Mouse (Mus musculus) midbrain, embryonic 10.5 days (tissue): ENCODE measurements at regions not wholly inside any gene's neighbourhood (a gene's known extent, or its start where the extent isn't known, plus 50 kb on each side); places are given as distances from the start of the nearest gene placed in this dataset.

Experiments
- DNase-seq: peaks from one replicate; pipeline ENCODE4 v3.0.0-alpha.2; 2017; ENCODE audit warnings: low spot score
- H3K27ac ChIP-seq: fragments of 300-500 bp; sonication (generic); replicated peaks from 2 replicates; pipeline ENCODE4 v1.5.1; 2016; ENCODE audit warnings: mild to moderate bottlenecking
- H3K27me3 ChIP-seq: fragments of 300-500 bp; sonication (generic); 2 replicates; pipeline ENCODE4 v1.6.1; 2016; ENCODE audit warnings: low read depth, mild to moderate bottlenecking; ENCODE audit not compliant: poor library complexity, severe bottlenecking
- H3K36me3 ChIP-seq: fragments of 300-500 bp; sonication (generic); 2 replicates; pipeline ENCODE4 v1.6.1; 2016; ENCODE audit warnings: mild to moderate bottlenecking, moderate library complexity
- H3K4me1 ChIP-seq: fragments of 300-500 bp; sonication (generic); 2 replicates; pipeline ENCODE4 v1.6.1; 2016
- H3K4me3 ChIP-seq: fragments of 300-500 bp; sonication (generic); 2 replicates; pipeline ENCODE4 v1.5.1; 2016; ENCODE audit warnings: mild to moderate bottlenecking, moderate library complexity
- H3K9me3 ChIP-seq: fragments of 300-500 bp; sonication (generic); replicated peaks from 2 replicates; pipeline ENCODE4 v1.6.1; 2016; ENCODE audit warnings: mild to moderate bottlenecking
- WGBS: fragments of 180-500 bp; shearing (Covaris S2); methylation state at CpG from one replicate; pipeline ENCODE4 v1.1.7; 2016; 5-methylcytosine and 5-hydroxymethylcytosine counted together

- H3K36me3 ChIP-seq, result no peaks in the 10 kb centered on the region
- H3K9me3 ChIP-seq, result no peaks in the 10 kb centered on the region
- H3K4me3 ChIP-seq, result no peak overlapping the region
- H3K27ac ChIP-seq, result no peak overlapping the region
- DNase-seq, result no peak
- H3K4me1 ChIP-seq, result peaks cover 6% of the 10 kb centered on the region
- H3K27me3 ChIP-seq, result no peaks in the 10 kb centered on the region
- 90% methylated on average over 6 of the region's 6 CpGs for WGBS
These were observed 194.9 kb downstream of the Mex3b start for GRCm38 (mm10) chr7:83061894-83062477.

GRCm38 (mm10) chr7:83063559-83063958 is 196.4 kb downstream of the Mex3b start:
- Histone ChIP-seq H3K27ac (no peak overlapping the region), H3K4me1 (peaks cover 6% of the 10 kb centered on the region), H3K27me3 (no peaks in the 10 kb centered on the region), H3K36me3 (no peaks in the 10 kb centered on the region), H3K4me3 (no peak overlapping the region), H3K9me3 (no peaks in the 10 kb centered on the region)
- DNase-seq, result no peak
- 90% methylated on average over 3 of the region's 3 CpGs for WGBS

- Histone ChIP-seq H3K9me3 (no peaks in the 10 kb centered on the region), H3K27me3 (no peaks in the 10 kb centered on the region), H3K4me1 (peaks cover 6% of the 10 kb centered on the region), H3K36me3 (no peaks in the 10 kb centered on the region), H3K4me3 (no peak overlapping the region), H3K27ac (no peak overlapping the region)
- DNase-seq, result no peak
- 90% methylated on average over 3 of the region's 3 CpGs for WGBS
These were observed 198.2 kb downstream of the Mex3b start for GRCm38 (mm10) chr7:83065341-83065740.

GRCm38 (mm10) chr7:83074399-83074970 is 207.4 kb downstream of the Mex3b start:
- WGBS, result 90% methylated on average over 15 of the region's 15 CpGs
- Histone ChIP-seq H3K9me3 (no peaks in the 10 kb centered on the region), H3K4me3 (no peak overlapping the region), H3K36me3 (no peaks in the 10 kb centered on the region), H3K27me3 (peaks cover 14% of the 10 kb centered on the region), H3K4me1 (peaks cover 27% of the 10 kb centered on the region), H3K27ac (no peak overlapping the region)
- DNase-seq, result no peak

DNA sequence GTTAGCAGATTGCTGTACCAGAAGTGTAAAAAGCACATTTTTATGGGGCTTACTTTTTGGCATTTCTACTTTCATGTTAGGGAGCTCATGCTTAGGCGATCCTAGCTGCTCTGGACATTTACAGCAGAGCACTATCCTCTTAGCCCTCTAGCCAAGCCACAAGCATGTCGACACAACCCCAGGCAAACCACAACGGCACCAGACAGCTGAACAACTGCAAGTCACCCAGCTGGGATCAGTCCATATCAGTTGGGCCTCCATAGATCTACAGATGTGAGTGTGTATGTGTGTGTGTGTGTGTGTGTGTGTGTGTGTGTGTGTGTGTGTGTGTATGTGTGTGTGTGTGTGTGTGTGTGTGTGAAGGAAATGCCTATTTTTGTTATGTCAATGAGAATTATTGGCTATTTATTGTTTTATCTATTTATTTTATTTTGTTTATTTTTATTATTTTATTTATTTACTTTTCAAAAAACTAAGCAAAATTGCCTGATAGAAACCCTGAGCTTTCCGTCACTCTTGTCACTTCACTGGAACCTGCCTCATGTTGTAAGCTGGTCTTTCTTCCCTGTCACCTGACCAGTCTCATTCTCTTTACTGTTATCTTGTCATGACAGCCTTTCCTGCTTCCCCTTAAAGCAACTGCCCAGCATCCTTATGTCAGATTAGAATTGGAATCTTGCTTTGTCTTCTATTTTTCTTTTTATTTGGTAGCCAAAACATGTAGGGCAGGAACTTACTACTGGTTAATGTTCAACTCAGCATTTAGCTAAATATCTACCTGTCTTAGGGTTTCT is 208.2 kb downstream of the Mex3b start:
- Histone ChIP-seq H3K4me3 (no peak overlapping the region), H3K27ac (no peak overlapping the region), H3K36me3 (no peaks in the 10 kb centered on the region), H3K27me3 (peaks cover 14% of the 10 kb centered on the region), H3K4me1 (peaks cover 29% of the 10 kb centered on the region), H3K9me3 (no peaks in the 10 kb centered on the region)
- DNase-seq, result no peak
- 87% methylated on average over 4 of the region's 4 CpGs for WGBS

DNA sequence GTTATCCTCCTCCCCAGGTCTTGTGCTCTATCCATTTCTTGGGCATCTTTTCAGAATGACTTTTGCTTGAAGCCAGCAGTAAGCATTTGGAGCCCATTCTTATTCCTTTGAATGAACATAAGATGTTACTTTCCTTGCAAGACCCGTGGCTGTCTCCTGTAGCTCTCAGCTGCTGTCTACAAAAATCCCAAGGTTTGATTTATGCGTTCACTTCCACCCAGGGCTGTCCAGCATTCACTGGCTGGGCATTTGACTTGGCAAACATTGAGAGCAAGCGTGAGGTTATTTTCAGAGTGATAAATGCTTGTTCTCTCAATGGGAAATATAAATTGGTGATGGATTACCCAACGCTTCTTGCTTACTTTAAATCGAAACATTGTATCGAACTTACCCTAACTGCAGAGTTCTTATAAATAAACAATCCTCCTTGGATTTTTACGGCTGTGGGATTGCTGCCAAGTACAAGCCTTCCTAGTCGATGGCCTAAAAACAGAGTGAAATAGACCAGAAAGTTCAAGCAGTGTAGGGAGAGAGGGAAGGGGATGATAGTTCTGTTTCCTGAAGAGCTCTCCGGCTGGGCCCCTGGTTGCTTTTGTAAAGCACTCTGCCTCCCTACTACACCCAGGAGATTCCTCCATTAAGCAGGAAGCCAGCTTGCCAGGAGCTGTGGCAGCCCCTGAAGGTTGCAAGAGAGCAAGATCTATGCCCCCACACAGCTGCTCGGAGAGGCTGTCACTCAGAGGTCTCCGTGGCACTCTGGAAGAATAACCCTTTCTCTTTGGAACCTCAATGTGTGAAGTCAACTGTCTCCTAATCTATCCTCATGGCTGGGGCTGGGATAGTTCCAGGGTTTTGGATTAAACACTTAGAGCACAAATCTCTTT is 210.1 kb downstream of the Mex3b start:
- no peak overlapping the region for H3K4me3 ChIP-seq
- peak overlapping the region; percentile 81 for H3K27ac ChIP-seq
- no peaks in the 10 kb centered on the region for H3K9me3 ChIP-seq
- peaks cover 23% of the 10 kb centered on the region for H3K27me3 ChIP-seq
- 51% methylated on average over 11 of the region's 11 CpGs for WGBS
- DNase-seq, result peak; percentile 60
- H3K4me1 ChIP-seq, result peaks cover 29% of the 10 kb centered on the region
- no peaks in the 10 kb centered on the region for H3K36me3 ChIP-seq

DNA sequence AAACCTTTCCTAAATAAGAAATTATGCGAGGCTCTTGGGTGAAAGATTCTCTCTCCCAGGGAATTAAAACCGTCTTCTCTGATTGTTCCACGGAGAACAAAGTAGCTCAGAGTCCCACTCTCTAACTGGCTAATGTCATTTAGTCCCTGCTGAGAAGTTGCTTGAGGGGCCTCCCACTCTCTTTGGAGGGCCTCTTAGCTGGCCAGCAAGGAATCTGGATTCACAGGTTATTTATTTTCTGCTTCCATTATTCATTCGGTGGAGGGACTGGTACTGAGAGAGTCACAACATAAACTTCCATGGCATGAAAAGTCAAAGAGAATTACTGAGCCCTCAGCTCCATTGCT is 210.8 kb downstream of the Mex3b start:
- Histone ChIP-seq H3K4me1 (peaks cover 29% of the 10 kb centered on the region), H3K27ac (peak overlapping the region; percentile 81), H3K4me3 (0 out of 2 replicates have a peak overlapping the region, but pooled peaks have one; percentile 1), H3K36me3 (no peaks in the 10 kb centered on the region), H3K9me3 (no peaks in the 10 kb centered on the region), H3K27me3 (peaks cover 23% of the 10 kb centered on the region)
- peak; percentile 24 for DNase-seq
- 10% methylated on average over 4 of the region's 4 CpGs for WGBS

- DNase-seq, result no peak
- H3K9me3 ChIP-seq, result no peaks in the 10 kb centered on the region
- peaks cover 29% of the 10 kb centered on the region for H3K4me1 ChIP-seq
- no peak overlapping the region for H3K4me3 ChIP-seq
- no peaks in the 10 kb centered on the region for H3K36me3 ChIP-seq
- WGBS, result 74% methylated on average over 4 of the region's 4 CpGs
- H3K27me3 ChIP-seq, result peaks cover 23% of the 10 kb centered on the region
- H3K27ac ChIP-seq, result peak overlapping the region; percentile 81
These were observed 211.6 kb downstream of the Mex3b start for GRCm38 (mm10) chr7:83078695-83079094.

DNA sequence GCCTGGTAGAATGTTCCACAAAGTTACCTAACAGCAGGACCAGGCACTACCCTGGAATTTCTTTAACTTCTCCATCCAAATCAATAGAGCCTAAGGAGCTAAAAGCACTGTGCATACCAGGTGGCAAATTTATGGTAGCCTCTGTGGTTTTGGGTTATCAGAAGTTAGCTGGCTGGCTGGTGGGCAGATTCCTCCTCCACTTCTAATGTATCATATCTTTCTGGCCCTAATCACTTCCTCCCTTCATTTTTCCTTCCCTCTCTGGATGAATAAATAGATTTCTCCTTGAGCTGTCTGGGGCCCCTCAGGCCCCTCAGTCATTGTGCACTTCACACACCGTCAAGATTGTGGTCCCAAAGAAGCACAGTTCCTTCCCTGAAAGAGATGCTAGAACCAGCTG is 212.7 kb downstream of the Mex3b start:
- Histone ChIP-seq H3K27me3 (peaks cover 23% of the 10 kb centered on the region), H3K36me3 (no peaks in the 10 kb centered on the region), H3K4me3 (no peak overlapping the region), H3K4me1 (peaks cover 29% of the 10 kb centered on the region), H3K9me3 (no peaks in the 10 kb centered on the region), H3K27ac (no peak overlapping the region)
- DNase-seq, result no peak
- WGBS, result 77% methylated on average over 1 of the region's 1 CpGs

GRCm38 (mm10) chr7:83084496-83085082 is 217.5 kb downstream of the Mex3b start:
- no peaks in the 10 kb centered on the region for H3K9me3 ChIP-seq
- H3K4me3 ChIP-seq, result no peak overlapping the region
- no peak for DNase-seq
- H3K27me3 ChIP-seq, result peaks cover 8% of the 10 kb centered on the region; the same call in 1 of the 2 replicates
- 80% methylated on average over 6 of the region's 6 CpGs for WGBS
- H3K36me3 ChIP-seq, result no peaks in the 10 kb centered on the region
- peaks cover 31% of the 10 kb centered on the region for H3K4me1 ChIP-seq
- H3K27ac ChIP-seq, result 0 out of 2 replicates have a peak overlapping the region, but pooled peaks have one; percentile 49

GRCm38 (mm10) chr7:83085547-83086158 is 218.5 kb downstream of the Mex3b start:
- WGBS, result 75% methylated on average over 4 of the region's 4 CpGs
- Histone ChIP-seq H3K9me3 (no peaks in the 10 kb centered on the region), H3K4me3 (no peak overlapping the region), H3K27me3 (peaks cover 8% of the 10 kb centered on the region; the same call in 1 of the 2 replicates), H3K27ac (peak overlapping the region; percentile 57), H3K36me3 (no peaks in the 10 kb centered on the region), H3K4me1 (peaks cover 33% of the 10 kb centered on the region)
- DNase-seq, result no peak

DNA sequence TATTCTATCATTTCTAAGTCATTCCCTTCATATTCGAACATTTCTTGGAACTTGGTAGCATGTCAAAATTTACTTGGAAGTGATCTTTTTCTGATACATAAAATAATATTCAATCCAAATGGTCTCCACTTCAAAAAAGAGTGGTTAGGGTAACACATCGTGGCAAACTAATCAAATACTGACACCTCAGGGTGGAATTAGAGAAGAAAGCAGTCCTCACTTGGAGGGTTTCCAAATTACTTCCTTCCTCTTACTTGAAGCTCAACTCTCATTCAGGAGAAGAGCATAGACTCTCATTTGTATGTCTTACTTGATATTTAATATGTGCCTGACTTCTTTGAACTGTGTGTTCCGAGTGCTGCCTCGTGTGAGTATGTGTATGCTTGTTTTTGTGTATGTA is 220.3 kb downstream of the Mex3b start:
- 89% methylated on average over 4 of the region's 4 CpGs for WGBS
- H3K36me3 ChIP-seq, result no peaks in the 10 kb centered on the region
- DNase-seq, result no peak

More for the DNA sequence above, 220.3 kb downstream of the Mex3b start:
- Histone ChIP-seq H3K4me1 (peaks cover 33% of the 10 kb centered on the region), H3K27ac (peak overlapping the region; percentile 83), H3K27me3 (no peaks in the 10 kb centered on the region), H3K4me3 (no peak overlapping the region), H3K9me3 (no peaks in the 10 kb centered on the region)
